Mouse (Mus musculus) forebrain, embryonic 14.5 days (tissue): ENCODE results near the gene Serp1. TPM values are rescaled to one million over a fixed set of nuclear protein-coding genes. Genes with fewer than 3 reads are reported as not detected.

Experiments
- ATAC-seq: fragments of 200-750 bp; cut with Nextera tagmentation; 2 replicates; pipeline ENCODE4 v1.8.0; 2017; ENCODE audit warnings: mild to moderate bottlenecking, moderate library complexity
- DNase-seq: peaks from one replicate; pipeline ENCODE4 v3.0.0-alpha.2; 2015; ENCODE audit warnings: low spot score
- H3K27ac ChIP-seq: fragments of 300-500 bp; sonication (generic); 2 replicates; pipeline ENCODE4 v1.5.1; 2014; ENCODE audit warnings: low read depth, mild to moderate bottlenecking, control low read depth, low read length, moderate library complexity
- H3K27me3 ChIP-seq: fragments of 300-500 bp; sonication (generic); replicated peaks from 2 replicates; pipeline ENCODE4 v1.6.1; 2014; ENCODE audit warnings: low read length, control low read depth, mixed read lengths; ENCODE audit not compliant: control insufficient read depth, insufficient read depth
- H3K36me3 ChIP-seq: fragments of 300-500 bp; sonication (generic); 2 replicates; pipeline ENCODE4 v1.6.1; 2014; ENCODE audit warnings: low read length, control low read depth; ENCODE audit not compliant: control insufficient read depth, insufficient read depth
- H3K4me1 ChIP-seq: fragments of 300-500 bp; sonication (generic); 2 replicates; pipeline ENCODE4 v1.6.1; 2014; ENCODE audit warnings: antibody characterized with exemption, low read length, control low read depth; ENCODE audit not compliant: control insufficient read depth, insufficient read depth
- H3K4me2 ChIP-seq: fragments of 300-500 bp; sonication (generic); 2 replicates; pipeline ENCODE4 v1.6.1; 2014; ENCODE audit warnings: mild to moderate bottlenecking, control low read depth, low read length
- H3K4me3 ChIP-seq: fragments of 300-500 bp; sonication (generic); 2 replicates; pipeline ENCODE4 v1.5.1; 2014; ENCODE audit warnings: low read depth, low read length, control low read depth
- H3K9ac ChIP-seq: fragments of 300-500 bp; sonication (generic); 2 replicates; pipeline ENCODE4 v1.6.1; 2014; ENCODE audit warnings: mild to moderate bottlenecking, low read length, control low read depth, moderate library complexity
- H3K9me3 ChIP-seq: fragments of 300-500 bp; sonication (generic); replicated peaks from 2 replicates; pipeline ENCODE4 v1.6.1; 2016; ENCODE audit warnings: low read length, control low read depth, mixed read lengths; ENCODE audit not compliant: control insufficient read depth
- WGBS: fragments of 180-500 bp; shearing (Covaris S2); extraction: QIAGEN DNeasy Blood & Tissue Kit; methylation state at CpG from one replicate; pipeline ENCODE4 v1.1.7; 2014; 5-methylcytosine and 5-hydroxymethylcytosine counted together
- polyA plus RNA-seq: library from polyadenylated mRNA; unstranded; fragments of >200 nt; fragmentation: Nextera tagmentation; extraction: Ambion mirVana; gene quantifications from 2 replicates; pipeline ENCODE4 v1.2.1, GENCODE M21; 2014

Serp1 gene
- polyA plus RNA-seq = 95.1 and 97.4 TPM in 2 replicates

- Histone ChIP-seq H3K27ac (peak within 1 kb of the TSS; percentile 89), H3K36me3 (peaks cover 15% of the 10 kb centered on the region), H3K4me1 (peaks cover 9% of the 10 kb centered on the region; the same call in 1 of the 2 replicates), H3K27me3 (no peaks in the 10 kb centered on the region), H3K9ac (peak within 1 kb of the TSS; percentile 86), H3K4me2 (peak within 1 kb of the TSS; percentile 52), H3K9me3 (no peaks in the 10 kb centered on the region), H3K4me3 (peak within 1 kb of the TSS; percentile 73)
- WGBS = under 1% methylated on average over 56 of the region's 57 CpGs
- ATAC-seq (peak; percentile 99), DNase-seq (peak; percentile 99)
These were observed at the start of gene Serp1, which contains the start of gene Eif2a for GRCm38 (mm10) chr3:58525652-58526407. Gene Serp1, minus strand, starts transcription at chr3:58525892. Gene Eif2a, plus strand, starts transcription at chr3:58525821.

- Histone ChIP-seq H3K4me3 (no peak overlapping the region), H3K27ac (no peak overlapping the region), H3K27me3 (no peaks in the 10 kb centered on the region), H3K4me2 (no peak overlapping the region), H3K9ac (no peak overlapping the region), H3K4me1 (no peaks in the 10 kb centered on the region), H3K36me3 (no peaks in the 10 kb centered on the region), H3K9me3 (no peaks in the 10 kb centered on the region)
- no peak for DNase-seq
- WGBS = 92% methylated on average over 3 of the region's 3 CpGs
- no peak for ATAC-seq
These were observed 45.1 kb upstream of the Serp1 start for GRCm38 (mm10) chr3:58570821-58571220.

- no peak overlapping the region for H3K4me3 ChIP-seq
- no peak overlapping the region for H3K4me2 ChIP-seq
- no peaks in the 10 kb centered on the region for H3K4me1 ChIP-seq
- no peak overlapping the region for H3K9ac ChIP-seq
- no peaks in the 10 kb centered on the region for H3K27me3 ChIP-seq
- ATAC-seq (no peak), DNase-seq (no peak)
- H3K9me3 ChIP-seq = no peaks in the 10 kb centered on the region
- H3K27ac ChIP-seq = no peak overlapping the region
- peaks cover 12% of the 10 kb centered on the region for H3K36me3 ChIP-seq
- WGBS = 26% methylated on average over 2 of the region's 2 CpGs
These were observed 35.7 kb upstream of the Serp1 start for GRCm38 (mm10) chr3:58561437-58561836.

- 40% methylated on average over 2 of the region's 2 CpGs for WGBS
- no peaks in the 10 kb centered on the region for H3K4me1 ChIP-seq
- no peak for DNase-seq
- H3K4me2 ChIP-seq = no peak overlapping the region
- H3K9ac ChIP-seq = no peak overlapping the region
- ATAC-seq = no peak
- no peak overlapping the region for H3K27ac ChIP-seq
- H3K9me3 ChIP-seq = no peaks in the 10 kb centered on the region
- peaks cover 27% of the 10 kb centered on the region for H3K36me3 ChIP-seq
- no peaks in the 10 kb centered on the region for H3K27me3 ChIP-seq
- no peak overlapping the region for H3K4me3 ChIP-seq
These were observed 34.2 kb upstream of the Serp1 start for GRCm38 (mm10) chr3:58559887-58560286.

GRCm38 (mm10) chr3:58556649-58557048 is 31.0 kb upstream of the Serp1 start:
- 78% methylated on average over 7 of the region's 7 CpGs for WGBS
- H3K4me3 ChIP-seq = no peak overlapping the region
- no peaks in the 10 kb centered on the region for H3K27me3 ChIP-seq
- DNase-seq (no peak), ATAC-seq (no peak)
- peaks cover 53% of the 10 kb centered on the region for H3K36me3 ChIP-seq
- H3K27ac ChIP-seq = no peak overlapping the region
- H3K9me3 ChIP-seq = no peaks in the 10 kb centered on the region
- H3K4me1 ChIP-seq = no peaks in the 10 kb centered on the region
- H3K4me2 ChIP-seq = no peak overlapping the region
- no peak overlapping the region for H3K9ac ChIP-seq

GRCm38 (mm10) chr3:58552001-58552811 is 26.5 kb upstream of the Serp1 start:
- no peak for ATAC-seq
- Histone ChIP-seq H3K27me3 (no peaks in the 10 kb centered on the region), H3K9ac (no peak overlapping the region), H3K4me3 (no peak overlapping the region), H3K4me2 (no peak overlapping the region), H3K4me1 (no peaks in the 10 kb centered on the region), H3K9me3 (no peaks in the 10 kb centered on the region), H3K36me3 (peaks cover 74% of the 10 kb centered on the region), H3K27ac (no peak overlapping the region)
- 89% methylated on average over 1 of the region's 1 CpGs for whole genome bisulfite sequencing
- DNase-seq = no peak

GRCm38 (mm10) chr3:58536573-58536972 is 10.9 kb upstream of the Serp1 start:
- H3K4me2 ChIP-seq = no peak overlapping the region
- H3K36me3 ChIP-seq = peaks cover 38% of the 10 kb centered on the region

GRCm38 (mm10) chr3:58526408-58526737 is 681 bp upstream of the Serp1 start:
- H3K27ac ChIP-seq = no peak overlapping the region
- H3K4me1 ChIP-seq = peaks cover 9% of the 10 kb centered on the region; the same call in 1 of the 2 replicates
- H3K4me2 ChIP-seq = peak overlapping the region; percentile 52
- H3K4me3 ChIP-seq = peak overlapping the region; percentile 73
- peak; percentile 20 for DNase-seq
- no peaks in the 10 kb centered on the region for H3K9me3 ChIP-seq
- no peak for ATAC-seq
- WGBS = 7% methylated on average over 4 of the region's 4 CpGs
- H3K27me3 ChIP-seq = no peaks in the 10 kb centered on the region
- H3K36me3 ChIP-seq = peaks cover 15% of the 10 kb centered on the region
- H3K9ac ChIP-seq = peak overlapping the region; percentile 50

More at GRCm38 (mm10) chr3:58536573-58536972, 10.9 kb upstream of the Serp1 start:
- no peak overlapping the region for H3K9ac ChIP-seq
- DNase-seq (no peak), ATAC-seq (no peak)
- WGBS = 94% methylated on average over 3 of the region's 3 CpGs
- no peaks in the 10 kb centered on the region for H3K4me1 ChIP-seq
- no peak overlapping the region for H3K27ac ChIP-seq
- H3K27me3 ChIP-seq = no peaks in the 10 kb centered on the region
- no peak overlapping the region for H3K4me3 ChIP-seq
- no peaks in the 10 kb centered on the region for H3K9me3 ChIP-seq
